Mouse (Mus musculus) liver (tissue): ENCODE measurements around the gene AU040320.

ENCODE experiments used
- DNase-seq: peaks from one replicate; pipeline ENCODE4 v3.0.0-alpha.2; 2020; ENCODE audit warnings: mixed read lengths

Gene AU040320

GRCm38 (mm10) chr4:126750863-126751555 lies 2.3 kb upstream of the AU040320 start:
- DNase-seq: no peak

GRCm38 (mm10) chr4:126751556-126752023 lies 1.8 kb upstream of the AU040320 start:
- DNase-seq: no peak

GRCm38 (mm10) chr4:126752024-126752607 lies 1.2 kb upstream of the AU040320 start:
- DNase-seq: no peak

- DNase-seq: no peak
Measured at GRCm38 (mm10) chr4:126752608-126753141, 669 bp upstream of the AU040320 start.

- no peak for DNase-seq
Measured at GRCm38 (mm10) chr4:126754231-126754611, 877 bp downstream of the AU040320 start.

GRCm38 (mm10) chr4:126754736-126755374 lies 1.5 kb downstream of the AU040320 start:
- no peak for DNase-seq

GRCm38 (mm10) chr4:126756766-126757165 lies 3.4 kb downstream of the AU040320 start:
- no peak for DNase-seq

GRCm38 (mm10) chr4:126758299-126758698 lies 5.0 kb downstream of the AU040320 start:
- DNase-seq: no peak

GRCm38 (mm10) chr4:126759435-126759834 lies 6.1 kb downstream of the AU040320 start:
- no peak for DNase-seq

- no peak for DNase-seq
Measured at GRCm38 (mm10) chr4:126762586-126763359, 9.4 kb downstream of the AU040320 start.

GRCm38 (mm10) chr4:126763483-126763882 lies 10.1 kb downstream of the AU040320 start:
- DNase-seq: no peak

- DNase-seq: no peak
Measured at GRCm38 (mm10) chr4:126769800-126770563, 16.6 kb downstream of the AU040320 start.

- DNase-seq: no peak
Measured at GRCm38 (mm10) chr4:126770831-126771230, 17.5 kb downstream of the AU040320 start.

GRCm38 (mm10) chr4:126773871-126774270 lies 20.5 kb downstream of the AU040320 start:
- DNase-seq: no peak

GRCm38 (mm10) chr4:126775182-126775581 lies 21.8 kb downstream of the AU040320 start:
- DNase-seq: no peak

- DNase-seq: no peak
Measured at GRCm38 (mm10) chr4:126779148-126779581, 25.8 kb downstream of the AU040320 start.

GRCm38 (mm10) chr4:126779826-126780775 lies 26.8 kb downstream of the AU040320 start:
- no peak for DNase-seq

GRCm38 (mm10) chr4:126781871-126782270 lies 28.5 kb downstream of the AU040320 start:
- DNase-seq: no peak

GRCm38 (mm10) chr4:126782512-126782911 lies 29.2 kb downstream of the AU040320 start:
- DNase-seq: no peak

- DNase-seq: no peak
Measured at GRCm38 (mm10) chr4:126782996-126783395, 29.7 kb downstream of the AU040320 start.
